Mouse (Mus musculus): Measurements from ENCODE around the gene Coa4.
A peak's percentile ranks its signal among the peaks of the same experiment; 100 is the strongest.

The Coa4 gene

DNA sequence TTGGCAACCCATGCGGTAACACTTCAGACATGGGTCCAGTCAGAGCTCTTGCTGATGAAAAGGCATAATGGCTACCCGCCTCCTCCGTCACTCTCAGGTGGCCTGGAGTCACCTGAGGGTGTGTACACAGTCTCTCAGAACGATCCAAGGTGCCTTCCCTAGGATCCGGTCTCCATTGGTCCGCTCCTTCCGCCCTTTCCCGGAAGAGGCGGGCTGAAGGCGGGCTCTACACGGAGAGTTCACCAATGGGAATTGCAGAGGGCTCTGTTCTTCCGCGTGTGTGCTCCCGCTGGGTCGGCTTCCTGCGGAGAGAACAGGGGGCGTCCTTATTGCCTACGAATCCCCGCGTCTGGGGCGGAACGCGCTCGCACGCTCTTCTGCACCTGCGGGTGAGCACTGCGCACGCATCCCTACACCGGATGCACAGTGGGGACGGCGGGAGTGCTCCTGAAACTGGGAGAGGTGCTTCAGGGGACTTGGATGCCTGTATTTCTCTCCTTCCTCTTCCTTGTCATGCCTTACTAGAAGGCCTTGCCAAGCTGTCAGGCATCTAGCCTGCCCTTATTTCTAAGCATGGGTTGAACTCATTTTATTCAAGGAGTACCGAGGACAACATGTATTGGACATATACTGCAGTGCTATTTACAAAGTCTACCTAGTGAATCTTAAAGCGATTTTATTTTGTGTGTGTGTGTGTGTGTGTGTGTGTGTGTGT, at the start of gene Coa4:
Coa4 (plus strand) TSS at position 268 of the 715 bp plus-strand sequence.
- peak; percentile 90 for DNase-seq (ENCODE audit: low read depth)

DNA sequence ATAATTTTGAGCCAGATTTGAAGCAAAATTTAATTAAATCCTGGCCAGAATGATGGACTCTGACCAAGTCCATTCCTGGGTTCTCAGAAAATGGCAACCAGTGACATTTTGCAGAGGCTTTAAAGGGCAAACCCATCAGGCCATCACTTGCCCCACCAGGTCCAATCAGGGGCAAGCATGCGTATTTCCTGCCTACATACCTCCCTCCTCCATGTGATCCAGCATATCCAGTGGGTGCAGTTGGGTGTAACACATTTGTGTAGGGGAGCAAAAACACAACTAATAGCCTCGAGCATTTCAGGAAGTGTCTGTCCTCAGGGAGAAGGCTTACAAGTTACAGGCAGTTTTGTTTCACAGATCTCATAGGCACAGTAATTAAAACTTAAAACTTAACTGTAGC, 49.6 kb upstream of the Coa4 start:
- DNase-seq (ENCODE audit: low read depth) = no peak

DNA sequence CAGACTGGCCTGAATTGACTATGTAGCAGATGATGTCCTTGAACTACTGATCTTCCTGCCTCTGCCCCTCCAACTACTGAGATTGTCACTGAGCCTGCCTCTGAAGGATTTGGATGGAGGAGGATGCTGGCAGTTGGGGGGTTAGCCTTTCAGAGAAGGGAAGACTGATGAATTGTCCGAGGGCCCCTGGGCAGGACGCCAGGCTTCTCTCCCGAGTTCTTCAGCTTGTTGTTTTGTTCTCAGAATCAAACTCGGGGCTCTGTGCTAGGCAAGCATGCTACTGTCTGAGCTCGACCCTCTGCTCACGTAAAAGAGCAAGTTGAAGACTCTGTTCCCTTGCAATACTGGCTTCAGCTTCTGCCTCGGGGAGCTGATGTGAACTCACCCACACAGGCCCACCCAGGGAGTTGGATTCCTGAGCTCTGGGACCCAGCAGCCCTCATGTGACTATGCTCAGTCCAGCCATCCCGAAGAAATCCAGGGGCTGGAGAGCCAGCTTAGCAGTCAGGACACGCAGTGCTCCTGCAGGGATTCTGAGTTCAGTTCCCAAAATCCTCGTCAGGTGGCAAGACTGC, 48.3 kb upstream of the Coa4 start:
- DNase-seq (ENCODE audit: low read depth) = peak; percentile 56

DNA sequence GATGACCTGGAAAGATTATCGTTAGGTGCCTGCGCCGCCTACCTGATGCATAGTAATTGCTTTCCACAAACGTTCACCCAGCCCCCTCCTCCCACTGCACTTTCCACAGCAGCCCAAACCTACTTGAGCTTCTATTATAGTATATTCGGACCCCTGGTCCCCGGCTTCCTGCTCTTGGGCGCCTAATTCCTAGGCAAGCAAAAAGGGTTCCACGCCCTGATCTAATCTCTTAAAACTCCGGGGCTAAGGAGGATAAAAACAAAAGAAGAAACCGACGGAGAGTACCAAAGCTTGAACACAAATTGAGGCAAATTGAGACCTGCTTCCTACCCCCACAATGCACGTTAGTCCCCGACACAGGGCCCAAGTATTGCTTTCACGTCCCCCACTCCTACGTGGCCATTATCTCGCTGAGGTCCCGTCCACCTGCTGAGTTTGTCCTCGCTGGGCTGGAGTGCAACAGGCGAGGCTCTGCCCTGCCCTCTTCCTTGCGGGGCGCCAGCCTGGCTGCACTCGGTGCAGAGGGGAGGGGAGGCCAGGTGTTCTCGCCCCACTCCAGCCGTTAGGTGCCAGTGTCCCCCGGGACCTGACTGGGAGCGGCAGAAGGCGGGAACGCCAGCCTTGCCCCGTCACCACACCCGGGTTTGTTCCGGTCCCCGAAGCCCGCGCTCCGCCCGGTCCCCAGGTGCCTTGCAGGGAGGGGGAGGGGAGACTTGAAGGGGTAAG, 44.3 kb upstream of the Coa4 start:
- no peak for DNase-seq (ENCODE audit: low read depth)

DNA sequence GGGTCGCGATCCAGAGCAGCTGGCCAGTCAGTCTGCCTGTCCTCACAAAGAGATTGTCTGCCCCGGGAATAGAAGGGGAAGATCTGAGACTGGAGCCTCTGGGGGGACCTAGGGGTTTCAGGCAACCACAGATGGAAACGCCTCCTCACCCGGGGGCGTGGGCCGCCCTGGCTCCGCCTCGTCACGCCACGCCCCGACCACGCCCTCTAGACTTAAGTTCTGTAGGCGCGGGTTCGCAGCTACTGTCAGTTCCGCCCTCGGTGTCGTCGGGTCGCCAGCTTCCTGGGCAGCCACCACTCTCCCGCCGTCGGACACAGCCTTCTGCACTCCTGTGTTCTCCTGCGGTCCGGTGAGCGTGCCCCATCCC, 43.8 kb upstream of the Coa4 start, which contains the start of gene Ucp2:
Ucp2 (plus strand) TSS at position 221 of the 367 bp plus-strand sequence.
- peak; percentile 65 for DNase-seq (ENCODE audit: low read depth)

DNA sequence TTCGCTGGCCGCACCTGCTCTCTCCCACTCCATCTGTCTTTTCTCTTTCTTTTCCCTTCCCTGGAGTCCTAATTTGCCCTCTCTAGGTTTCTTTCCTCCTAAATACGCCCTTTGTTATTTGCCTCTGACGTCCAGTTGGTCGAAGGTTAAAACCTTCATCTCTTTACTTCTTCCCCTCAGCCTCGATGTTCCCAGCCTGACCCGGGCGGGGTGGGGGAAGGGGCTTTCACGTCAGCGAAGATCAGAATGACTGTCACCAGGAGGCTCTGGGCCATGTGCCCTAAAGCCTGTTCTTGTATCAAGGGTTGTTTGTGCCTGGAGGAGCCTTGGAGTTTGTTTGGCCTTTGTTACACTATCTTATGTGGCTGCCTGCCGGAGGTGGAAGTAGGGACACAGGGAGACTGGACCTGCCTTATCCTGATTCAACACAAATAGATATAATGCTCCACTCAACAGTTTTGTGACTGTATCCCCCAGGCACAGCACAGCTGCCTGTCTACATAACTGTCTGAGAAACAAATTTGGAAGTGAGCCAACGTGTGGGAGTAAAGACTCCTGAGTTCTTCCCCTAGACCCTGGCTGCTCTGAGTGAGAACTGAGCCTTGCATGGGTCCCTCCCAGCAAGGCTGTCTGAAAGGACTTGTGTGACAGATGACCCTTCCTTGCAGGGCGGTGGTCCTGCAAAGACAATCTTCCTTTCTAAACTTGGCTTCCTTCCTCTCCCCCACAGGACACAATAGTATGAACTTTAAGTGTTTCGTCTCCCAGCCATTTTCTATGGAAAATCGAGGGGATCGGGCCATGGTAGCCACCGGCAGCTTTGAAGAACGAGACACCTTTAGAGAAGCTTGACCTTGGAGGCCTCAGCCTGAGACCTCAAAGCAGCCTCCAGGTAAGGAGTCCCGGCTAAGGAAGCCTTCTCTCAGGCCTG, 43.1 kb upstream of the Coa4 start:
- DNase-seq (ENCODE audit: low read depth) = peak; percentile 89

DNA sequence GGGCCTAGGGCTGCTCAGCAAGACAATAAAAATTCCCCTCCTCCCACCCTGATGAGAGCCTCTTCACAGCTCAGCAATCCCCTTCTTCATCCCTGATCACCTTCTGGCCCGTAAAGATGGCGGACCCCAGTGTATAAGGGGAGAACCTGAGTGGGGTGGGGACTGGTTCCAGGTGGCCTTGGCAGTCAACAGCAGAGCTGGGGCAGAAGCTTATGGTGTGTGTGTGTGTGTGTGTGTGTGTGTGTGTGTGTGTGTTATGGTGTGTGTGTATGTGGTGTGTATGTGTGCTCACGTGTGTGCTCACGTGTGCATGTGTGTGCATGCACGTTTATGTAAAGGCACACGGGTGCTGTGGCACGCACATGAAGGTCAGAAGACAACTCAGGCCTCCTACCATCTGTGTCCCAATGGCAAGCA, 42.4 kb upstream of the Coa4 start:
- no peak for DNase-seq (ENCODE audit: low read depth)

DNA sequence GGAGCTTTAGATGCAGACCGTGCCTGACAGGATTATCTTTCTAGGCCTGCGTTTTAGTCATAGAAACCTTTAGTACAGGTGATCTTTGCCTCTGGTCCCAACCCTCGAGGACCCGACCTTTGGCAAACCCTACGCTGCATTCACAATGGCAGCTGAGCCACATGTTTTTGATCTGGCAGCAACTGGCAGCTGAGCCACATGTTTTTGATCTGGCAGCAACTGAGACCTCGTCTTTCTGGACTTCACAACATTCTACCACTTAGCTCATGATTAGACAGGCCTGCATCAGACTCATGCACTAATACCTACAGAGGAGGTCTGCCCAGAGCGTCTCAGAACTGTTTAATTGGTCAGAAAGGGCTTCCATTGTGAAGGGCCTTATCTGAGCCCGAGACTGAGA, 41.8 kb upstream of the Coa4 start:
- peak; percentile 58 for DNase-seq (ENCODE audit: low read depth)

DNA sequence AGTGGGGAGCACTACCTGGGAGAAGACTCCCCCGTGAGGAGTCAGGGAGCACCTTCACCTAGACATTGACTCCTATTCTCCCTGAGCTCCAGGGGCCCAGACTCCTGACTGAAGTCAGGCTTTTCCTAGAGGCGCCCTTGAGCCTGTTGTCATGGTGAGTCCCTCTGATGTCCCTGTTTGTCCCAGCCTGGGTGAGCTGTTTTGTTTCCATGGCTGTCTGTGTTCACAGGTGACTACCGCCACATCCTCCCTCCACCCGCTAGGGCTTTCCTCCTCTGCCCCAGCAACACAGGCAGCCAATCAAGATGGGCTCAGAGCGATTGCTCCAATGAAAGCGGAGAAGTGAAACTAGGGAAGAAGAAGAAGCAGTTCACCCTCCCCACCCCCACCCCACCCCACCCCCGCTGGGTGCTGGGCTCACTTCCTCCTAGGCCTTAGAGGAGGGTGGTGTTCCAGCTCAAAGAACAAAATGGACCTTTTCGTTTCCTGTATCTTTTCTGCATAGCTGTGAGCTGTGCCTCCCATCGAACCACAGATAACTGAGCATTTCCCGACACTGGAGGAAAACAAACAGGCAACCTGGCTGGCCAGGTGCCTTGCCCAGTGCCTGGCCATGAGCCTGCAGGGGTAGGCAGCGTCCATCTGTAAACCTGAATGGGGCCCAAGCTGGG, 41.2 kb upstream of the Coa4 start:
- no peak for DNase-seq (ENCODE audit: low read depth)

DNA sequence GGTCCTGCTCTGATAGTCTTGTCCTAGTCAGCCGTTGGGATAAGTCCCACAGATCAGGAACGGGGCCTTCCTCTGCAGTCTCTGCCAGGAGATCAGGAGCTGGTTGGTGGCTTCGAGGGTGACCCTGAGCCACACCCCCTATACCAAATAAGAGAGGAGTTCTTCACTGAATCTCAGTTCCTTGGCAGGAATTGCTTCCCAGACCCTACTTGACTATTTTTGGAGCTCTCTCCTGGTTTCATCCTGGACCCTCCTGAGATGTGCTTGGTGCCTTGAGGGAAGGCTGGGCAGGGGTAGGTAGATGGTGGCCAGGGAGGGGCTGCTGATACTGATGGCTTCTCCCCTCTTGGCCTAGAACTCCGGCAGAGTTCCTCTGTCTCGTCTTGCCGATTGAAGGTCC, 40.5 kb upstream of the Coa4 start:
- no peak for DNase-seq (ENCODE audit: low read depth)

DNA sequence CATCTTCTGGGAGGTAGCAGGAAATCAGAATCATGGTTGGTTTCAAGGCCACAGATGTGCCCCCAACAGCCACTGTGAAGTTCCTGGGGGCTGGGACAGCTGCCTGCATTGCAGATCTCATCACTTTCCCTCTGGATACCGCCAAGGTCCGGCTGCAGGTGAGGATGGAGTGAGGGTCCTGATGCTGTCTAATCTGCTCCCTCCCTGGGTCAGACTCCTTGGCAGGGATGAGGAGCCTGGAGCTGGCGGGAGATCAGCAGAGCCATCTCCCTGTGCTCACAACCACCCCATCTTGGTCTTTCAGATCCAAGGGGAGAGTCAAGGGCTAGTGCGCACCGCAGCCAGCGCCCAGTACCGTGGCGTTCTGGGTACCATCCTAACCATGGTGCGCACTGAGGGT, 40.1 kb upstream of the Coa4 start:
- no peak for DNase-seq (ENCODE audit: low read depth)

DNA sequence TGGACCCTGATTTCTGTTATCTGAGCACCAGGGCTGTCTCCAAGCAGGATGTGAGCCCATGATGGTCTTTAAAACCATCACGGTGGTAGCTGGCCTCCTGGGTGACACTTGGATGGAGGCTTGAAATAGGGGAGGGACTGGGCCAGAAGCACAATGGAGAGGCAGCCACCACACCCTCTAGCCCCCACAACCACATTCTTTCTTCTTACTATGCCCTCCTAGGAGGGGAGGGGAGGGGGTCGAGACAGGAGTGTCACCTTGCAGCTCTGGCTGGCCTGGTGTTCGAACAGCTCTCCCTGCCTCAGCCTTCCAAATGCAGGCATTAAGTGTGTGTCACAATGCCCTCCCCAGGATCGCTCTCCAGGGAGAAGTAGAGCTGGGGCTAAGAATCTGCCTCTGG, 39.5 kb upstream of the Coa4 start:
- no peak for DNase-seq (ENCODE audit: low read depth)

DNA sequence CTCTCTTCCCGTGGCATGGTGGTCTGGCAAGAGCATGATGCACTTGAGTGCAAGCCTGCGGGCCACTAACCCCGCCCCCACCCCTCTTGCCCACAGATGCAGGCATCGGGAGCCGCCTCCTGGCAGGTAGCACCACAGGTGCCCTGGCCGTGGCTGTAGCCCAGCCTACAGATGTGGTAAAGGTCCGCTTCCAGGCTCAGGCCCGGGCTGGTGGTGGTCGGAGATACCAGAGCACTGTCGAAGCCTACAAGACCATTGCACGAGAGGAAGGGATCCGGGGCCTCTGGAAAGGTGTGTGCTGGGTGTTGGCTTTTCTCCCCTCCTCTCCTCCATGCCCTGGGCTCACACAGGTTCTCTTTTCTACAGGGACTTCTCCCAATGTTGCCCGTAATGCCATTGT, 38.9 kb upstream of the Coa4 start:
- DNase-seq (ENCODE audit: low read depth) = no peak

DNA sequence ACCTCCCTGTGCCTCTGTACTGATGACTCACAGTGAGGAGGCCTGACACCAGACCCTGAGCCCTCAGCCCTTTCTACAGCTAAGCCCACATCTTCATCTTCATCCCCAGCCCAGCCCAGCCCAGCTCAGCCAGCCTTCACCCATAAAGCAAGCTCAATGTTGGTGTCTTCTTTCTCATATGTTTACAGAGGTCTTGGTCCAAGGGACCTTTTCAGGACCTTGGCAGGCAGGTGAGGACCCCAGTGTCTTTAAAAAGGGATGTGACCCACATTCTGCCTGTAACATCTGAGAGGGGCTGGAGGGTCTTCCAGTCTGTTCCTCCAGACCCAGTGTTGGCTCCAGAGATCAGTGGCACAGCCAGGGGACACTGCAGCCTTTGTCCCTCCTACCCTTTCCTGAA, 37.4 kb upstream of the Coa4 start:
- no peak for DNase-seq (ENCODE audit: low read depth)

DNA sequence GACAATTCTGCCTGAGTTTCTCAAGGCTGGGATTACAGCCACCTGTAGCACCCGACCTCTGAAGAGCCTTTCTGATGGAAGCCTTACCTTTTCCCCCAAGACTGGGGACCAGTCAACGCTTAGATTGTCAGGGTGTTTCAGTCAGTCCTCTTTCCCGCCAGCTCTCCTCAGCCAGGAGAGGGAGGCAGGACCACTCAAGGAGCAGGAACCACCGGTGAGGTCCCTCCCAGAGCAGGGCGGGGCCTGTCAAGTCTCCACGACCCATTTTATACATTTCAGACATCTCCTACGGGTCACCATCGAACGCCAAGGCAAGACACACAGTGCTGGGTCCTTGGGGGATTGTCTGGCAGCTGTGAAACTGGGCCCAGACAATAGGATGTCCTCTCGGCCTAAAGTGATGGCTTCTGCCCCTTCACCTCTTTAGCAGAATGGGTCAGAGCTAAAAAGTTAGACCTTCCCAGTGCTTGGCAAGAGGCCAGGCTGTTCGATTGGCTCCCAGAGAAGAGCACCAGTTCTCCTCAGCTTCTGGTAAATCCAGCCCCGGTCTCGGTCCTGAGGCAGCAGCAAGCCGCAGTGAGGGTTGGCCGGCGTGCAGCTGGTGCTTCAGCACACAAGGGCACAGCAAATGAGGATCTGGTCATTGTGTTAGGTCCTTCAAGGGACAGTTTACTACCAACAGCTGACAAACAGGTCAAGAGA, 36.4 kb upstream of the Coa4 start:
- DNase-seq (ENCODE audit: low read depth) = no peak

DNA sequence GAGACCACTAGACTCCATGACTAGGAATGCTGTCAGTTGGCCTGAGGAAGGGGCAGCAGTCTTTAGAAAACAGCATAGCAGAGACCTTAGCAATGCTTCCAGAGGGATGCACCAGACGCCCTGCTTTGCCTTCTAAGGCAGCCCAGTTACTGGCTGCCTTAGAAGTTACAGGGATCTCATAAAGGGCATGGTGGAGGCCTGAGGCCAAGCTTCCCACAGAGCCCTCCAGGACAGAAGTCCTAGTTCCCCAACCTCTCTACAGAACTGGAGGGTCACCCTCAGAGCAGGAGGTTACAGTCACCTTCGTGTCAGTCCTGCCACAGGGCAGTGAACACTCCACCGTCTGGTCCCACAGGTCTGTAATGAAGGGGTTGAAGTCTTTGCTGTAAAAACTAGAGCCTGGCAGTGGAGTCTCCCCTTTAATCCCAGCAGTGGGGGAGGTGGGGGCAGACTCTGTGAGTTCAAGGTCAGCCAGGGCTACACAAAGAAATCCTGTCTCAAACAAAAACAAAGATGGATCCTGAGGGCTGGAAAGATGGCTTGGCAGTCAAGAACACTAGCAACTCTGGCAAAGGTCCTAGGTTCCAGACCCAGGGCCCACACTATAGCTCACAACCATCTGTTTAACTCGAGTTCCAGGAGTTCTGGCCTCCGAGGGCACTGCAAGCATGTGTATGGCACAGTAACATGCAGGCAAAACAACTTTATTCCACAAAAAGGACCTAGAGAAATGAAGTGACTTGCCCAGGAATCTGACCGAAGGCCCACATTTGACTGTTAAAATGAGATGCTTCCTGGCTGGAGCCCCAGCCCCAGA, 35.6 kb upstream of the Coa4 start:
- DNase-seq (ENCODE audit: low read depth) = no peak

DNA sequence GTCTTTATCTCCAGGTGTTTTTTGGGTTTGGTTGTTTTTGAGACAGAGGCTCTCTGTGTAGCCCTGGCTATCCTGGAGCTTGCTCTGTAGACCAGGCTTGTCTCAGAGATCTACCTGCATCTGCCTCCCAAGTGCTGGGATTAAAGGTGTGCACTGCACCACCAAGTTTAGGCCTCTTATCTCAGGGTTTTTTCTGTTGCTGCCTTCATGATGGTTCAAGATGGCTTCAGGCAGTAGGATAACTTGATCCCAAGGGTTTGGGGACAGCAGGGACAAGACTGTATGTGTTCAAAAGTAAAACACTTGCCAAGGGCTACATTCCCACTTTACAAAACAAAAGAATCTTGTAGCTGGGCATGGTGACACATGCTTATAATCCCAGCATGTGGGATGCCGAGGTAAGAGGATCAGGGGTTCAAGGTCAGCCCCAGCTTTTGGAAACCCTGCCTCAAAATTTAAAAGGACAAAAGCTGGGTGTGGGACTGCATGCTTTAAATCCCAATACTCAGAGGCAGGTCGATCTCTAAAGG, 35.0 kb upstream of the Coa4 start:
- DNase-seq (ENCODE audit: low read depth) = no peak

DNA sequence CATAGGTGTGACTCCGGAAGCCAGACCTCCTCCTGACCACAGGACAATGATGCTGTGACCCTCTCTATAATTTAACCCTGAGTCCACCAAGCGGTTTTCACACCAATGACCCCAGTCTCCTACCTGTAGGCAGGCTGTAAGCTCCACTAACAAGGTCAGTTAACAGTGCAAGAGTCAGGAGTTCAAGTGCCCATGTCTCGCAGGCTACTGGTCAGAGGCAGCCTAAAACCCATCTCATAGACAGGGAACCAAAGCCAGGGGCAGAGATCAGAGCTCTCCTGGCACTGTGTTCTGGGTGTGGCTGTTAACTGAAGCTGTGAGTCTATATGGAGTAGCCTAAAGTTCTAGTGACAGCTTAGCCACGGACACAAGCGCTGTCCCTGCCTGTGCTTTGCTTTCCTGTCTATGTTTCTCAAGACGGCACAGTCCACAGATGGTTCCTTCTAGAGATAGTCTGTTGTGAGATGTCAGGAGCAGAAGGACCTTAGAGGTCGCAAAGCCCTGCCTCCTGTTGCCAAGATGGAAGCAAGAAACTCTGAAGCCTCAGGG, 34.4 kb upstream of the Coa4 start:
- no peak for DNase-seq (ENCODE audit: low read depth)

DNA sequence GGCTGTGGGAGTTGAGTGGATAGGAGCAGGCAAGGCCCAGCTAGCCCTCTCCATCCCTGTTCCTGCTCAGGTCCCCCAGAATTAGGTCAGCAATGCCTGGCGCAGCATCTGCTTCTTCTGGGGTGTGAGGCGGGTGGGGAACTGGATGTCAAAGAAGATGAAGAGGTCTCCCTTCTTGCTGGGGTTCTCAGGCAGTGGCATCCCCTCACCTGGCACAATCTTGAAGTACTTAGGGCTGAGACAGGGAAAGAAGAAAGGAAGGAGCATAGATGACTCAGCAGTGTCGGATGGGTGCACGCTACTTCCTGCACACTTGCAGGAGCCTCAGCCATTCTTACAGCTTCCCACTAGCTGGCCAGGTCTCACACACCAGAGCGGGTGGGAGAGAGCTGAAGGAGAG, 33.8 kb upstream of the Coa4 start:
- no peak for DNase-seq (ENCODE audit: low read depth)
